In the genomic region with DNA sequence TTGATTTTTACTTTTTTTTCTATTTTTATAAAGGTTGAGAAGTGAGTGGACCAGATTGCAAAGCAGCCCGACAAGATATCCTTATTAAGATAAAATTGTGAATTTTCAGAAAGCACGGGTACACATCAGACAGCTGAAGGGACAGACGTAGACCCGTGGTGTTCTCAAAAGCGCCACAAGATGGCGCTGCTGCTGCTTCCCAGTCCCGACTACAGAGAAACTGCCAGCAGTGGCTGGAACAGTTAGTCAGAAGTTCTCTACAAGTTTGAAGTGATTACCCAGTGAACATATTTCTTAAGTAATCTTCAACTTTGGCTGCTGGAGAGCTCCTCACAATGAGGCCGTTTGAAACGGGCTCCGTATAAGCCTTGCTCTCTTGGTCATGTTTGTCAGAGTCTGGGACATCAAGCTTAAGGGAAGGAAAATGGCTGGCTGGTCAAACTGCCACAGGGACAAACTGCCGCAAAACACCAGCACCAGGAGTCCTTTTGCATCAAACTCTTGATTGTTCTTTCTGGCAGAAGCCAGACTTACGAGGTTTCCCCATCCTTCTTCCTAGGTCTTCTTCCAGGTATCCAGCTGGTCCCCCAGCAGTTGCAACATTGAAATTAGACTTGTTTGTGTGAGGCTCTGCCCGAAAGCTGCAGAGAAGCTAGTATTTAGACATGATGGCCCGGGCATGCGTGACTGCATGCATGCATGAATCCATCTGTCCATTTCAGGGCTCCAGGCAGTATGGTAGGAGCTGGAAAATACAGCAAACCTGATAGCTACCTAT, we compare ENCODE assay signal across 9 mouse cellular contexts.
DNase-seq lines count a peak whose midpoint lies in the region; ATAC-seq lines count a peak whose summit lies in the region.
"Had no signal": no experiment of that assay in that cellular context is flagged by ENCODE, and none has a peak within 500 bp of the region (broad histone marks: within the 10 kb centered on the region; RNA-seq: fewer than 3 reads in every experiment).

No protein-coding gene starts in this region.

- peak; percentile 79; the same call in 1 of the 2 replicates for ATAC-seq in forebrain, embryonic 12.5 days (ENCODE audit: low FRiP score)
- ATAC-seq in heart, embryonic 16.5 days (replicated peaks; ENCODE audit: extremely low read depth, insufficient read depth, low FRiP score), result no peak
- no peak for ATAC-seq in liver, embryonic 13.5 days (ENCODE audit: low read depth)

- H3K27me3 ChIP-seq in forebrain, embryonic 12.5 days, result 0 out of 2 replicates have a peak, but pooled peaks cover 3% of the 10 kb centered on the region
- no peaks in the 10 kb centered on the region for H3K27me3 ChIP-seq in heart, embryonic 16.5 days (ENCODE audit: control insufficient read depth, insufficient read depth, low read length)
- H3K27me3 ChIP-seq in liver, embryonic 13.5 days, result no peaks in the 10 kb centered on the region

- H3K4me2 ChIP-seq in forebrain, embryonic 12.5 days, result no peak overlapping the region
- peak overlapping the region; percentile 47 for H3K4me2 ChIP-seq in heart, embryonic 16.5 days (ENCODE audit: low read depth, low read length)
- no peak overlapping the region for H3K4me2 ChIP-seq in liver, embryonic 13.5 days

- no peak overlapping the region for H3K9ac ChIP-seq in forebrain, embryonic 12.5 days
- H3K9ac ChIP-seq in heart, embryonic 16.5 days (ENCODE audit: low read length), result no peak overlapping the region
- no peak overlapping the region for H3K9ac ChIP-seq in liver, embryonic 13.5 days

- DNase-seq in MN1 (ENCODE audit: low spot score), result peak; percentile 60
- peak; percentile 53 for DNase-seq in c-Kit-positive CD71-positive TER-119-positive erythroid progenitor cells, embryonic 14.5 days (ENCODE audit: low spot score)
- DNase-seq in kidney, postnatal 14 days, result peak; percentile 80
- DNase-seq in liver, embryonic 13.5 days, result peak; percentile 17
- DNase-seq in ovary, postnatal 14 days (ENCODE audit: low spot score), result peak; percentile 72
- peak; percentile 81 for DNase-seq in thymus, postnatal 4 days

- 19% methylated on average over 15 of the region's 15 CpGs for WGBS in forebrain, embryonic 12.5 days
- WGBS in heart, embryonic 16.5 days, result 23% methylated on average over 15 of the region's 15 CpGs
- WGBS in liver, embryonic 13.5 days (ENCODE audit: insufficient replicate concordance), result 22% methylated on average over 15 of the region's 15 CpGs

- no peaks in the 10 kb centered on the region for H3K36me3 ChIP-seq in forebrain, embryonic 12.5 days (replicated peaks)
- no peaks in the 10 kb centered on the region for H3K36me3 ChIP-seq in heart, embryonic 16.5 days (ENCODE audit: control insufficient read depth, insufficient read depth)
- H3K36me3 ChIP-seq in liver, embryonic 13.5 days, result no peaks in the 10 kb centered on the region

- no peaks in the 10 kb centered on the region for H3K9me3 ChIP-seq in forebrain, embryonic 12.5 days
- no peaks in the 10 kb centered on the region for H3K9me3 ChIP-seq in heart, embryonic 16.5 days (replicated peaks; ENCODE audit: control insufficient read depth, low read length)
- no peaks in the 10 kb centered on the region for H3K9me3 ChIP-seq in liver, embryonic 13.5 days (replicated peaks)

- H3K4me3 ChIP-seq in forebrain, embryonic 12.5 days (replicated peaks), result no peak overlapping the region
- H3K4me3 ChIP-seq in heart, embryonic 16.5 days (ENCODE audit: low read length), result no peak overlapping the region
- H3K4me3 ChIP-seq in liver, embryonic 13.5 days (replicated peaks), result no peak overlapping the region
- H3K4me3 ChIP-seq: myocyte had no signal

- no peak overlapping the region for H3K27ac ChIP-seq in forebrain, embryonic 12.5 days
- H3K27ac ChIP-seq in heart, embryonic 16.5 days (ENCODE audit: low read length), result no peak overlapping the region
- no peak overlapping the region for H3K27ac ChIP-seq in liver, embryonic 13.5 days

- H3K4me1 ChIP-seq in forebrain, embryonic 12.5 days, result peaks cover 6% of the 10 kb centered on the region
- H3K4me1 ChIP-seq in heart, embryonic 16.5 days (ENCODE audit: control insufficient read depth, insufficient read depth, low read length), result no peaks in the 10 kb centered on the region
- H3K4me1 ChIP-seq in liver, embryonic 13.5 days (replicated peaks), result no peaks in the 10 kb centered on the region

Comparison
In these comparisons a context has a peak if more than half of its experiments do, and no peak if none do; other contexts are left out.
1. DNase-seq: peak in every context shown above with its lines; median percentile 81 in thymus, postnatal 4 days; 80 in kidney, postnatal 14 days; 72 in ovary, postnatal 14 days; 60 in MN1; 53 in c-Kit-positive CD71-positive TER-119-positive erythroid progenitor cells, embryonic 14.5 days; 17 in liver, embryonic 13.5 days.